Mouse (Mus musculus) kidney, adult 2 months (tissue): Measurements from ENCODE around the gene Nek4.

ENCODE experiments used
- CTCF ChIP-seq: fragments of 200-500 bp; conservative IDR thresholded peaks from 2 replicates; pipeline ENCODE4 v1.5.1; 2011; ENCODE audit warnings: low read depth, mild to moderate bottlenecking, control low read depth, low read length, moderate library complexity, mixed read lengths; ENCODE audit not compliant: insufficient read depth, insufficient read length
- POLR2A ChIP-seq: fragments of 200-500 bp; IDR thresholded peaks from one replicate; pipeline ENCODE4 v1.6.1; 2011; ENCODE audit warnings: low read depth, low read length, control low read depth

DNA sequence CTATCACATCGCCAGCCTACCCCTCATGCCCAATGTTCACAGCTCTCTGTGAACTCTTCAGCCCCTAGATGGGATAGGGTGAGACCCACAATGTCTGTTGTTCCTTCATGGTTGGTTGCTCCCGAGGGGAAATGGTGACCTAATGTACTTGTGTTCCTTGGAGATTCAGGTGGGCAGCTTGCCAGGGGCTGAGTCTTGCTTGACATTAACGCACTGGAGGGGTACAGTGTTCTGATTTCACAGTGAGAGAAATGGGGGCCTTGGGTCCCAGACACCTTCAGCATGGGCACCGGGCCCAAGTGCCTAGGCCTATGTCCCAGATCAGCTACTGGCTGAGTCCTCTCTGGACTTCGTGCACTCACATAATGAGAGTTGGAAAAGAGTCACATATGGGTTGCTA, 37.8 kb upstream of the Nek4 start:
- TF ChIP-seq CTCF = no peak
- no peak for TF ChIP-seq POLR2A
